Mouse (Mus musculus) hindbrain, postnatal 0 days (tissue): ENCODE results near the gene Esr2. TPM values are rescaled to one million over a fixed set of nuclear protein-coding genes. Genes with fewer than 3 reads are reported as not detected.
"Not testable (repeated sequence)": the region's sequence is repeated elsewhere in the genome, so short reads cannot be mapped to it uniquely, and the experiment has no call there.

Experiments
- ATAC-seq: fragments of 200-750 bp; cut with Nextera tagmentation; 2 replicates; pipeline ENCODE4 v1.8.0; 2017; ENCODE audit warnings: mild to moderate bottlenecking, moderate TSS enrichment, moderate library complexity
- DNase-seq: peaks from one replicate; pipeline ENCODE4 v3.0.0-alpha.2; 2015; ENCODE audit warnings: low spot score
- H3K27ac ChIP-seq: fragments of 300-500 bp; sonication (generic); 2 replicates; pipeline ENCODE4 v1.5.1; 2014; ENCODE audit warnings: mild to moderate bottlenecking
- H3K27me3 ChIP-seq: fragments of 300-500 bp; sonication (generic); 2 replicates; pipeline ENCODE4 v1.6.1; 2014; ENCODE audit warnings: low read length, mixed read lengths; ENCODE audit not compliant: insufficient read depth
- H3K36me3 ChIP-seq: fragments of 300-500 bp; sonication (generic); 2 replicates; pipeline ENCODE4 v1.6.1; 2014; ENCODE audit warnings: low read length, mixed read lengths; ENCODE audit not compliant: insufficient read depth
- H3K4me1 ChIP-seq: fragments of 300-500 bp; sonication (generic); 2 replicates; pipeline ENCODE4 v1.6.1; 2014; ENCODE audit warnings: antibody characterized with exemption, low read length, mixed read lengths; ENCODE audit not compliant: insufficient read depth
- H3K4me2 ChIP-seq: fragments of 300-500 bp; sonication (generic); 2 replicates; pipeline ENCODE4 v1.6.1; 2014; ENCODE audit warnings: low read depth, mild to moderate bottlenecking, low read length, moderate library complexity, mixed read lengths
- H3K4me3 ChIP-seq: fragments of 300-500 bp; sonication (generic); 2 replicates; pipeline ENCODE4 v1.5.1; 2014; ENCODE audit warnings: low read length
- H3K9ac ChIP-seq: fragments of 300-500 bp; sonication (generic); replicated peaks from 2 replicates; pipeline ENCODE4 v1.6.1; 2014; ENCODE audit warnings: mild to moderate bottlenecking, low read length, moderate library complexity, mixed read lengths
- H3K9me3 ChIP-seq: fragments of 300-500 bp; sonication (generic); 2 replicates; pipeline ENCODE4 v1.6.1; 2016; ENCODE audit warnings: low read length, mixed read lengths
- CTCF ChIP-seq: IDR thresholded peaks from 2 replicates; pipeline ENCODE4 v1.5.1; 2016; ENCODE audit warnings: antibody characterized with exemption, control low read depth, low read depth
- WGBS: fragments of 180-500 bp; shearing (Covaris S2); extraction: QIAGEN DNeasy Blood & Tissue Kit; methylation state at CpG from one replicate; pipeline ENCODE4 v1.1.7; 2014; 5-methylcytosine and 5-hydroxymethylcytosine counted together
- polyA plus RNA-seq: library from polyadenylated mRNA; unstranded; fragments of >200 nt; fragmentation: Nextera tagmentation; extraction: Ambion mirVana; gene quantifications from 2 replicates; pipeline ENCODE4 v1.2.1, GENCODE M21; 2015
- total RNA-seq: library from RNA; depleted of rRNA; stranded (reverse); fragments of >200 nt; gene quantifications from 2 replicates; pipeline ENCODE4 v1.2.3, GENCODE M21; 2014

Esr2 gene
- total and polyA plus RNA-seq, 2 experiments from 2014 or later, result 0.28 to 0.31 TPM

GRCm38 (mm10) chr12:76177864-76178518 is 932 bp upstream of the Esr2 start:
- Histone ChIP-seq H3K4me1 (peaks cover 6% of the 10 kb centered on the region), H3K9me3 (no peaks in the 10 kb centered on the region), H3K4me3 (peak overlapping the region; percentile 45), H3K4me2 (peak overlapping the region; percentile 96), H3K9ac (no peak overlapping the region), H3K36me3 (no peaks in the 10 kb centered on the region), H3K27ac (no peak overlapping the region), H3K27me3 (no peaks in the 10 kb centered on the region)
- TF ChIP-seq CTCF, result peak; percentile 87
- WGBS, result 37% methylated on average over 16 of the region's 16 CpGs
- DNase-seq (peak; percentile 81), ATAC-seq (0 out of 2 replicates have a peak, but pooled peaks have one; percentile 51)

DNA sequence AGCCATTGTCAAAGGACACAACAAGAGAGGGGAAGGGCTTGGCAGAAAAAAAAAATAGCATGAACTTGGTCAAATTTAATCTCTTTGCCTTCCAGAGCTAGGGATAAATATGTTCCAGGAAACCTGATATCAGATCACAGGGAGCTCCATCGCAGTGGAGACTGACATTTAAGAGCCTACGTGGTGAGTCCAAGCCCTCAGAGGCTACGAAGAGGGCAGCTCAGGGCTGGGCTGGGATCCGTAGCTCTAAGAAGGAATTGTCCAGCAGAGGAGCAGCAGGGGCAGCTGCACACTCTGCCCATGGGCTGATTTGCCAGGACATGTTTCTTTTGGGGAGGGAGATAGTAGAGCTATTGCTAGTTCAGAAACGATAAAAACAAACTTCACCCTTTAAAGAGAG is 11.4 kb downstream of the Esr2 start:
- no peak overlapping the region for H3K9ac ChIP-seq
- no peaks in the 10 kb centered on the region for H3K4me1 ChIP-seq
- no peaks in the 10 kb centered on the region for H3K27me3 ChIP-seq
- no peak overlapping the region for H3K4me3 ChIP-seq
- WGBS, result 73% methylated on average over 5 of the region's 5 CpGs
- DNase-seq (no peak), ATAC-seq (no peak)
- H3K4me2 ChIP-seq, result no peak overlapping the region
- no peaks in the 10 kb centered on the region for H3K36me3 ChIP-seq
- no peak for TF ChIP-seq CTCF
- H3K27ac ChIP-seq, result no peak overlapping the region
- no peaks in the 10 kb centered on the region for H3K9me3 ChIP-seq

DNA sequence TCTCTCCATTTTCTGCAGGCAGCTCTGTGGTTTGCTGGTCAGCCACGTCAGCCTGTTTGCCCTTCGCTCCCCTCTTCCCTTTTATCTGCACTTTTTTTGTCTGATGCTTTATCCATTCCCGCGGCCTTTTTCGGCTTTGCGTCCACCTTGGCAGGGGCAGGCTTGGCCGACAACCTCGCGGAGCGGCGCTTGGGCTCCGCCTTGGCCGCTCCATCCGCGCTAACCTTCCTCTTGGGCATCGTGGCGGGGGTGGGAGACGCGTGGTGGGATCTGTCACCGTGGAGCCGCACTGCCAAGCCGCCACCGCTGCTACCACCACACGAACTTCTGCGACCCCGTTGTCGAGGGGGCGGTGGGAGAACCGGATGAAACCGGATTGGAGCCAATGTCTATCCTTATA is 24.7 kb downstream of the Esr2 start:
- not testable (repeated sequence) for H3K4me1 ChIP-seq, H3K9ac ChIP-seq, H3K9me3 ChIP-seq, H3K27ac ChIP-seq, H3K27me3 ChIP-seq, H3K36me3 ChIP-seq
- H3K4me2 ChIP-seq, result peak overlapping the region; percentile 54
- ATAC-seq, result peak; percentile 43; the same call in 1 of the 2 replicates
- peak overlapping the region; percentile 34 for H3K4me3 ChIP-seq
- DNase-seq, result peak; percentile 12
- 8% methylated on average over 30 of the region's 30 CpGs for WGBS

- peak; percentile 10 for DNase-seq
- 28% methylated on average over 6 of the region's 6 CpGs for WGBS
Measured at GRCm38 (mm10) chr12:76136701-76137100, 40.4 kb downstream of the Esr2 start.

DNA sequence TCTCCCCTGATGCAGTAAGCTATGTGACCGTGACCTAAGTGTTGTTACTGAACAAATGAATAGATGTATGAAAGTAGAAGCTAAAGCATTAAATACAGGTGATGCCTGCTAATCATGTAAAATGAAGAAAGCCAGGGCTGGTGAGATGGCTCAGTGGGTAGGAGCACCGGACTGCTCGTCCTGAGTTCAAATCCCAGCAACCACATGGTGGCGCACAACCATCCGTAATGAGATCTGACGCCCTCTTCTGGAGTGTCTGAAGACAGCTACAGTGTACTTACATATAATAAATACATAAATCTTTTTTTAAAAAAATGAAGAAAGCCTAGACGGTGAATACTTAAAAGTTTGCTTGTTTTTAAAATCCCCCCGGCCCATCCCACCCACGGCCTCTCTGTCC is 44.0 kb downstream of the Esr2 start:
- H3K9ac ChIP-seq, H3K4me1 ChIP-seq, H3K27ac ChIP-seq, H3K27me3 ChIP-seq, DNase-seq, H3K4me3 ChIP-seq, ATAC-seq, H3K36me3 ChIP-seq, H3K4me2 ChIP-seq, H3K9me3 ChIP-seq: not testable (repeated sequence)
- 91% methylated on average over 9 of the region's 9 CpGs for WGBS

More at GRCm38 (mm10) chr12:76136701-76137100, 40.4 kb downstream of the Esr2 start:
- Histone ChIP-seq H3K27me3 (no peaks in the 10 kb centered on the region), H3K27ac (no peak overlapping the region), H3K4me2 (peak overlapping the region; percentile 27; the same call in 1 of the 2 replicates), H3K36me3 (no peaks in the 10 kb centered on the region), H3K4me1 (no peaks in the 10 kb centered on the region), H3K4me3 (no peak overlapping the region), H3K9me3 (no peaks in the 10 kb centered on the region), H3K9ac (no peak overlapping the region)
- ATAC-seq, result no peak
- no peak for TF ChIP-seq CTCF

GRCm38 (mm10) chr12:76132591-76132990 is 44.5 kb downstream of the Esr2 start:
- Histone ChIP-seq H3K4me3 (no peak overlapping the region), H3K9ac (no peak overlapping the region), H3K27ac (no peak overlapping the region), H3K9me3 (no peaks in the 10 kb centered on the region), H3K36me3 (no peaks in the 10 kb centered on the region), H3K27me3 (no peaks in the 10 kb centered on the region), H3K4me1 (no peaks in the 10 kb centered on the region), H3K4me2 (no peak overlapping the region)
- WGBS, result 86% methylated on average over 4 of the region's 4 CpGs
- no peak for DNase-seq
- no peak for TF ChIP-seq CTCF
- ATAC-seq, result no peak

DNA sequence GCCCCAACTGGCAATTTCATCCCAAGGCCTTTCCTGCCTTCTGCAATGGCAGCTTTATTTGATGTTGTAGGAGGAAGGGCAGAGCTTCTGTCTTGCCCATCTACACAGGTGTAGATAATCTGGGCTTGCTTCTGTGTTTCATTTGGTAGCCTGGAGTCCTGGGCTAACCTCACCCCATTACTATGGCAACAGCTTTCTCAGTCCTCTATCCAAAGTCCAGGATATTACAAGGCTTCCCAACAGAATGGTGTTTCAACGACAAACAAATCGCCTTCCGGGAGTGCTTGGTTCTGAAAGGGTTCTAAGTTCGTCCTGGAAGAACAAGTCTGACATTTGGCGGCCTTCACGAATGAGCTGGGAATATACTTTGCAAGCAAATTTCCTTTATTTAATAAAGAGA is 46.2 kb downstream of the Esr2 start:
- Histone ChIP-seq H3K4me3 (no peak overlapping the region), H3K9ac (no peak overlapping the region), H3K4me2 (no peak overlapping the region), H3K27ac (no peak overlapping the region), H3K36me3 (no peaks in the 10 kb centered on the region), H3K9me3 (no peaks in the 10 kb centered on the region), H3K27me3 (no peaks in the 10 kb centered on the region), H3K4me1 (no peaks in the 10 kb centered on the region)
- DNase-seq, result no peak
- WGBS, result 76% methylated on average over 6 of the region's 6 CpGs
- ATAC-seq, result no peak
- TF ChIP-seq CTCF, result no peak
